Mouse (Mus musculus): Measurements from ENCODE around the gene Nfkbil1. TPM values are rescaled to one million over a fixed set of nuclear protein-coding genes. Genes with fewer than 3 reads are reported as not detected.

Nfkbil1 gene
- polyA plus RNA-seq, 1 experiment, result 20.1 TPM

- H3K79me2 ChIP-seq (ENCODE audit: control insufficient read depth, insufficient read depth), result no peaks in the 10 kb centered on the region
- no peak overlapping the region for H3K4me3 ChIP-seq (ENCODE audit: insufficient read depth, poor library complexity, severe bottlenecking)
- H3K36me3 ChIP-seq (ENCODE audit: control insufficient read depth, insufficient read depth), result no peaks in the 10 kb centered on the region
- no peaks in the 10 kb centered on the region for H3K79me3 ChIP-seq (ENCODE audit: low read depth)
- no peak for TF ChIP-seq MYOD1 (IDR thresholded peaks at IDR 0.05; ENCODE audit: control insufficient read depth, insufficient read length, low read depth)
- no peak for TF ChIP-seq USF1 (IDR thresholded peaks at IDR 0.05; ENCODE audit: low read depth)
- TF ChIP-seq CTCF (IDR thresholded peaks at IDR 0.05; ENCODE audit: control insufficient read depth, insufficient read depth, insufficient read length), result no peak
- no peak for TF ChIP-seq MYOG (IDR thresholded peaks at IDR 0.05; ENCODE audit: control insufficient read depth, extremely low read depth, insufficient read length)
- TF ChIP-seq FOSL1 (IDR thresholded peaks at IDR 0.05; ENCODE audit: insufficient read depth, low read length, poor library complexity, severe bottlenecking), result no peak
- no peak for TF ChIP-seq MAX (IDR thresholded peaks at IDR 0.05)
- TF ChIP-seq CEBPB (IDR thresholded peaks at IDR 0.05; ENCODE audit: low read depth), result no peak
- no peak overlapping the region for H3ac ChIP-seq (ENCODE audit: control insufficient read depth, insufficient read length, low read depth)
- no peaks in the 10 kb centered on the region for H3K27me3 ChIP-seq (ENCODE audit: control insufficient read depth, insufficient read depth, insufficient read length)
Measured at GRCm38 (mm10) chr17:35210593-35210992, 25.0 kb downstream of the Nfkbil1 start.

DNA sequence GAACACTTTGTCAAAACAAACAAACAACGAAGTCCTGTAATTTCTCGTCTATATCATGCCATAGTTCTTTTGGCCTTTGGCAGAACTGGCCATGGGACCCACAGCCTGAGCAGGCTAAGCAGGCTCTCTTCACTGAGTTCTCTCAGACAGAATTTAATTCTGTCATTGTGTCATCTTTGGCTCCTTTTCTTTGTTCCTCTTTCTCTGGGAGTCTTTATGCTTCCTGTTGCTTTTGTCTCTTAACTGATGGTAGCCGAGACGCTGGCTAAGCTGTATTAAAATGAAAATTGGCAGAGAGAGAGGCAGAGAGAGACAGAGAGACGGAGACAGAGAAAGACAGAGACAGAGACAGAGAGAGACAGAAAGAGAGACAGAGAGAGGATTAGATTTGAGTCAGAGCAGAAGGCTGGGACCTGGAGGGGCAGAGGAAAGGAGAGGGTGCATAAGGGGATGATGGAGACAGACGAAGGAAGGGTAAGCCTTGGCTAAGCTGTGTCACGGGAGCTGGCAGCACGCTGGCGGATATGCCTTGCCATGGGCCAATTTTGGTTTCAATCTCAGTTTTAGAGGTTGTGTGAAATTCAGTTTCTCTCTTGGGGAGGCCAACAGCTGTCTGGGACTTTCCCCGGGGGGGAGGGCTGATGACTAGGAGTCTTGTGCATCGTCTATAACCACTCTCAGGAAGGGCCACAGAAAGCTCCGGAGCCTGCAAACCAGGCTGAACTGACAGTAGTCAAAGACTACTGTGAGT lies 25.6 kb downstream of the Nfkbil1 start:
- Histone ChIP-seq H3K36me3 (ENCODE audit: control insufficient read depth, insufficient read depth) (no peaks in the 10 kb centered on the region), H3K27me3 (ENCODE audit: control insufficient read depth, insufficient read depth, insufficient read length) (no peaks in the 10 kb centered on the region), H3K4me3 (ENCODE audit: insufficient read depth, poor library complexity, severe bottlenecking) (no peak overlapping the region), H3ac (ENCODE audit: control insufficient read depth, insufficient read length, low read depth) (no peak overlapping the region), H3K79me3 (ENCODE audit: low read depth) (no peaks in the 10 kb centered on the region), H3K79me2 (ENCODE audit: control insufficient read depth, insufficient read depth) (no peaks in the 10 kb centered on the region)
- TF ChIP-seq FOSL1 (IDR thresholded peaks at IDR 0.05; ENCODE audit: insufficient read depth, low read length, poor library complexity, severe bottlenecking), result no peak
- no peak for TF ChIP-seq MAX (IDR thresholded peaks at IDR 0.05)
- TF ChIP-seq MYOD1 (IDR thresholded peaks at IDR 0.05; ENCODE audit: control insufficient read depth, insufficient read length, low read depth), result no peak
- TF ChIP-seq CTCF (IDR thresholded peaks at IDR 0.05; ENCODE audit: control insufficient read depth, insufficient read depth, insufficient read length), result no peak
- no peak for TF ChIP-seq CEBPB (IDR thresholded peaks at IDR 0.05; ENCODE audit: low read depth)
- no peak for TF ChIP-seq USF1 (IDR thresholded peaks at IDR 0.05; ENCODE audit: low read depth)
- TF ChIP-seq MYOG (IDR thresholded peaks at IDR 0.05; ENCODE audit: control insufficient read depth, extremely low read depth, insufficient read length), result no peak

- no peaks in the 10 kb centered on the region for H3K79me3 ChIP-seq (ENCODE audit: low read depth)
- TF ChIP-seq MAX (IDR thresholded peaks at IDR 0.05) (no peak), USF1 (IDR thresholded peaks at IDR 0.05; ENCODE audit: low read depth) (no peak), MYOD1 (IDR thresholded peaks at IDR 0.05; ENCODE audit: control insufficient read depth, insufficient read length, low read depth) (no peak), CTCF (IDR thresholded peaks at IDR 0.05; ENCODE audit: control insufficient read depth, insufficient read depth, insufficient read length) (no peak), CEBPB (IDR thresholded peaks at IDR 0.05; ENCODE audit: low read depth) (no peak), FOSL1 (IDR thresholded peaks at IDR 0.05; ENCODE audit: insufficient read depth, low read length, poor library complexity, severe bottlenecking) (no peak), MYOG (IDR thresholded peaks at IDR 0.05; ENCODE audit: control insufficient read depth, extremely low read depth, insufficient read length) (no peak)
- no peaks in the 10 kb centered on the region for H3K79me2 ChIP-seq (ENCODE audit: control insufficient read depth, insufficient read depth)
- H3K27me3 ChIP-seq (ENCODE audit: control insufficient read depth, insufficient read depth, insufficient read length), result no peaks in the 10 kb centered on the region
- no peak overlapping the region for H3ac ChIP-seq (ENCODE audit: control insufficient read depth, insufficient read length, low read depth)
- H3K4me3 ChIP-seq (ENCODE audit: insufficient read depth, poor library complexity, severe bottlenecking), result no peak overlapping the region
- no peaks in the 10 kb centered on the region for H3K36me3 ChIP-seq (ENCODE audit: control insufficient read depth, insufficient read depth)
Measured at GRCm38 (mm10) chr17:35205380-35205769, 30.2 kb downstream of the Nfkbil1 start.

- no peaks in the 10 kb centered on the region for H3K27me3 ChIP-seq (ENCODE audit: control insufficient read depth, insufficient read depth, insufficient read length)
- H3ac ChIP-seq (ENCODE audit: control insufficient read depth, insufficient read length, low read depth), result no peak within 1 kb of the TSS
- TF ChIP-seq CEBPB (IDR thresholded peaks at IDR 0.05; ENCODE audit: low read depth), result no peak
- no peak for TF ChIP-seq MAX (IDR thresholded peaks at IDR 0.05)
- no peak for TF ChIP-seq USF1 (IDR thresholded peaks at IDR 0.05; ENCODE audit: low read depth)
- TF ChIP-seq MYOD1 (IDR thresholded peaks at IDR 0.05; ENCODE audit: control insufficient read depth, insufficient read length, low read depth), result no peak
- TF ChIP-seq FOSL1 (IDR thresholded peaks at IDR 0.05; ENCODE audit: insufficient read depth, low read length, poor library complexity, severe bottlenecking), result no peak
- no peak for TF ChIP-seq CTCF (IDR thresholded peaks at IDR 0.05; ENCODE audit: control insufficient read depth, insufficient read depth, insufficient read length)
- no peak for TF ChIP-seq MYOG (IDR thresholded peaks at IDR 0.05; ENCODE audit: control insufficient read depth, extremely low read depth, insufficient read length)
- no peak within 1 kb of the TSS for H3K4me3 ChIP-seq (ENCODE audit: insufficient read depth, poor library complexity, severe bottlenecking)
- H3K36me3 ChIP-seq (ENCODE audit: control insufficient read depth, insufficient read depth), result no peaks in the 10 kb centered on the region
- H3K79me2 ChIP-seq (ENCODE audit: control insufficient read depth, insufficient read depth), result no peaks in the 10 kb centered on the region
- H3K79me3 ChIP-seq (ENCODE audit: low read depth), result no peaks in the 10 kb centered on the region
Measured at GRCm38 (mm10) chr17:35204494-35205379, 30.9 kb downstream of the Nfkbil1 start, which contains the start of gene Lta. Gene Lta (minus strand): TSS chr17:35205351.

DNA sequence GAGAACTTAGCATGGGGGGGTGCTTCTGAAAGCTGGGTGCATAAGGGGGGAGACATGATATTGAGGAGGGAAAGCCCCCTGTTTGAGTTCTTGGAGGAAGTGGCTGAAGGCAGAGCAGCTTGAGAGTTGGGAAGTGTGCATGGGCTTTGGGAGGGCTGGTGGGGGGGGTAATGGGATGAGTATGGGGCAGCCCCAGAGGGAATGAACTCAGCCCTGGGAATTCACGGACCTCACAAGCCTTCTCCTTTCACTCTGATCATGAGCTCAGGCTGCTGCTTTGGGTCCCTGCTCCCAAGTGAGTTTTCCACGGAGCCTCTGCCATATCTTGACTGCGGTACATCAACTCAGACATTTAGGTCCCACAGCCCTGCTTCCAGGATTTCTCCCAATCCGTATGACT lies 33.1 kb downstream of the Nfkbil1 start:
- H3K79me3 ChIP-seq (ENCODE audit: low read depth), result no peaks in the 10 kb centered on the region
- no peak overlapping the region for H3ac ChIP-seq (ENCODE audit: control insufficient read depth, insufficient read length, low read depth)
- H3K36me3 ChIP-seq (ENCODE audit: control insufficient read depth, insufficient read depth), result no peaks in the 10 kb centered on the region
- no peak for TF ChIP-seq FOSL1 (IDR thresholded peaks at IDR 0.05; ENCODE audit: insufficient read depth, low read length, poor library complexity, severe bottlenecking)
- TF ChIP-seq MYOG (IDR thresholded peaks at IDR 0.05; ENCODE audit: control insufficient read depth, extremely low read depth, insufficient read length), result no peak
- TF ChIP-seq MAX (IDR thresholded peaks at IDR 0.05), result no peak
- TF ChIP-seq CEBPB (IDR thresholded peaks at IDR 0.05; ENCODE audit: low read depth), result no peak
- no peak for TF ChIP-seq CTCF (IDR thresholded peaks at IDR 0.05; ENCODE audit: control insufficient read depth, insufficient read depth, insufficient read length)
- TF ChIP-seq USF1 (IDR thresholded peaks at IDR 0.05; ENCODE audit: low read depth), result no peak
- TF ChIP-seq MYOD1 (IDR thresholded peaks at IDR 0.05; ENCODE audit: control insufficient read depth, insufficient read length, low read depth), result no peak
- no peaks in the 10 kb centered on the region for H3K79me2 ChIP-seq (ENCODE audit: control insufficient read depth, insufficient read depth)
- no peak overlapping the region for H3K4me3 ChIP-seq (ENCODE audit: insufficient read depth, poor library complexity, severe bottlenecking)
- no peaks in the 10 kb centered on the region for H3K27me3 ChIP-seq (ENCODE audit: control insufficient read depth, insufficient read depth, insufficient read length)
